Mouse (Mus musculus) right cerebral cortex, adult 18-20 months (tissue): ENCODE measurements around the gene Rec8.
A peak's percentile ranks its signal among the peaks of the same experiment; 100 is the strongest.

Experiments used
- DNase-seq: peaks from one replicate; pipeline ENCODE4 v3.0.0; 2022; ENCODE audit warnings: mixed read lengths

The Rec8 gene

GRCm38 (mm10) chr14:55617822-55618221 is at the start of gene Rec8:
Rec8 (plus strand) TSS chr14:55618037.
- DNase-seq, result no peak

- DNase-seq, result no peak
Observed at GRCm38 (mm10) chr14:55570588-55570987, 47.2 kb upstream of the Rec8 start.

GRCm38 (mm10) chr14:55571760-55572159 is 46.1 kb upstream of the Rec8 start:
- DNase-seq, result no peak

- DNase-seq, result no peak
Observed at GRCm38 (mm10) chr14:55575302-55575701, 42.5 kb upstream of the Rec8 start, which contains the start of gene Fitm1. Fitm1 (plus strand) TSS chr14:55575617.

- DNase-seq, result no peak
Observed at GRCm38 (mm10) chr14:55575711-55576110, 42.1 kb upstream of the Rec8 start.

- peak; percentile 40 for DNase-seq
Observed at GRCm38 (mm10) chr14:55576376-55576775, 41.5 kb upstream of the Rec8 start.

- peak; percentile 72 for DNase-seq
Observed at GRCm38 (mm10) chr14:55577871-55578667, 39.8 kb upstream of the Rec8 start, which contains the start of gene Psme1. Psme1 (plus strand) TSS chr14:55578123.

- no peak for DNase-seq
Observed at GRCm38 (mm10) chr14:55578668-55579269, 39.1 kb upstream of the Rec8 start.

- DNase-seq, result no peak
Observed at GRCm38 (mm10) chr14:55579511-55580496, 38.0 kb upstream of the Rec8 start.

GRCm38 (mm10) chr14:55580731-55581130 is 37.1 kb upstream of the Rec8 start:
- no peak for DNase-seq

GRCm38 (mm10) chr14:55581981-55582681 is 35.7 kb upstream of the Rec8 start:
- no peak for DNase-seq

- DNase-seq, result no peak
Observed at GRCm38 (mm10) chr14:55584303-55584701, 33.5 kb upstream of the Rec8 start.

- DNase-seq, result peak; percentile 71
Observed at GRCm38 (mm10) chr14:55584702-55585565, 32.9 kb upstream of the Rec8 start, which contains the start of gene Emc9. Emc9 (minus strand) TSS chr14:55585302.

GRCm38 (mm10) chr14:55585566-55585960 is 32.3 kb upstream of the Rec8 start:
- no peak for DNase-seq

- DNase-seq, result no peak
Observed at GRCm38 (mm10) chr14:55586149-55586548, 31.7 kb upstream of the Rec8 start.

- DNase-seq, result no peak
Observed at GRCm38 (mm10) chr14:55589271-55589670, 28.6 kb upstream of the Rec8 start.

- no peak for DNase-seq
Observed at GRCm38 (mm10) chr14:55589771-55590448, 27.9 kb upstream of the Rec8 start.

GRCm38 (mm10) chr14:55590748-55591330 is 27.0 kb upstream of the Rec8 start, which contains the start of gene Psme2:
Psme2 (minus strand) TSS chr14:55591113.
- DNase-seq, result peak; percentile 95

- peak; percentile 97 for DNase-seq
Observed at GRCm38 (mm10) chr14:55591331-55591891, 26.4 kb upstream of the Rec8 start, which contains the start of gene Rnf31. Rnf31 (plus strand) TSS chr14:55591708.

GRCm38 (mm10) chr14:55592226-55592625 is 25.6 kb upstream of the Rec8 start:
- no peak for DNase-seq
